Mouse (Mus musculus): ENCODE results near the gene Gm19684. TPM values are rescaled to one million over a fixed set of nuclear protein-coding genes. Genes with fewer than 3 reads are reported as not detected.
"Not testable (repeated sequence)": the region's sequence is repeated elsewhere in the genome, so short reads cannot be mapped to it uniquely, and the experiment has no call there.

Gm19684 gene
- polyA plus RNA-seq, 1 experiment = not detected

GRCm38 (mm10) chr17:36169753-36170152 lies 48.3 kb downstream of the Gm19684 start:
- Histone ChIP-seq H3K36me3 (ENCODE audit: control insufficient read depth, insufficient read depth, low read length) (no peaks in the 10 kb centered on the region), H3K27me3 (ENCODE audit: control insufficient read depth, insufficient read depth, low read length) (no peaks in the 10 kb centered on the region; the same call in 1 of the 2 replicates), H3K4me1 (ENCODE audit: control insufficient read depth, insufficient read depth, low read length) (peaks cover 3% of the 10 kb centered on the region; the same call in 1 of the 2 replicates), H3K27ac (ENCODE audit: control insufficient read depth, insufficient read depth, low read depth, low read length) (no peak overlapping the region), H3K4me3 (ENCODE audit: control insufficient read depth, low read depth, low read length) (no peak overlapping the region)
- TF ChIP-seq POLR2A (IDR thresholded peaks at IDR 0.05; ENCODE audit: control insufficient read depth, low read depth, low read length) = no peak
- TF ChIP-seq CTCF (IDR thresholded peaks at IDR 0.05; ENCODE audit: control insufficient read depth, insufficient read depth, insufficient replicate concordance, low read depth, low read length) = no peak

- no peak overlapping the region for H3K27ac ChIP-seq (ENCODE audit: control insufficient read depth, insufficient read depth, low read depth, low read length)
- H3K27me3 ChIP-seq (ENCODE audit: control insufficient read depth, insufficient read depth, low read length) = no peaks in the 10 kb centered on the region; the same call in 1 of the 2 replicates
- H3K36me3 ChIP-seq (ENCODE audit: control insufficient read depth, insufficient read depth, low read length) = no peaks in the 10 kb centered on the region
- no peak overlapping the region for H3K4me3 ChIP-seq (ENCODE audit: control insufficient read depth, low read depth, low read length)
- peaks cover 3% of the 10 kb centered on the region; the same call in 1 of the 2 replicates for H3K4me1 ChIP-seq (ENCODE audit: control insufficient read depth, insufficient read depth, low read length)
- TF ChIP-seq CTCF (IDR thresholded peaks at IDR 0.05; ENCODE audit: control insufficient read depth, insufficient read depth, insufficient replicate concordance, low read depth, low read length) = no peak
These were observed 48.9 kb downstream of the Gm19684 start for GRCm38 (mm10) chr17:36170287-36170814.

- H3K27ac ChIP-seq (ENCODE audit: control insufficient read depth, insufficient read depth, low read depth, low read length); H3K4me1 ChIP-seq (ENCODE audit: control insufficient read depth, insufficient read depth, low read length); H3K27me3 ChIP-seq (ENCODE audit: control insufficient read depth, insufficient read depth, low read length); H3K4me3 ChIP-seq (ENCODE audit: control insufficient read depth, low read depth, low read length); H3K36me3 ChIP-seq (ENCODE audit: control insufficient read depth, insufficient read depth, low read length): not testable (repeated sequence)
These were observed 54.7 kb downstream of the Gm19684 start for GRCm38 (mm10) chr17:36176132-36176531.

GRCm38 (mm10) chr17:36178938-36179337 lies 57.5 kb downstream of the Gm19684 start:
- H3K27ac ChIP-seq (ENCODE audit: control insufficient read depth, insufficient read depth, low read depth, low read length); H3K4me1 ChIP-seq (ENCODE audit: control insufficient read depth, insufficient read depth, low read length); H3K36me3 ChIP-seq (ENCODE audit: control insufficient read depth, insufficient read depth, low read length); H3K27me3 ChIP-seq (ENCODE audit: control insufficient read depth, insufficient read depth, low read length): not testable (repeated sequence)
- H3K4me3 ChIP-seq (ENCODE audit: control insufficient read depth, low read depth, low read length) = peak overlapping the region; percentile 5; the same call in 1 of the 2 replicates

Other genes with a start within 250 kb of the Gm19684 start
- gene Dhx16, start 241.9 kb upstream of the Gm19684 start, polyA plus RNA-seq (2012; rRNA removed) = 81.3 and 89.0 TPM in 2 replicates
- 144 and 172 TPM in 2 replicates for gene 2310061I04Rik, start 224.2 kb upstream of the Gm19684 start, polyA plus RNA-seq (2012; rRNA removed)
- 158 and 171 TPM in 2 replicates for gene Atat1, start 211.6 kb upstream of the Gm19684 start, polyA plus RNA-seq (2012; rRNA removed)
- gene Mrps18b, start 205.3 kb upstream of the Gm19684 start, polyA plus RNA-seq (2012; rRNA removed) = 81.8 and 83.3 TPM in 2 replicates
- 100 and 104 TPM in 2 replicates for gene Ppp1r10, start 205.2 kb upstream of the Gm19684 start, polyA plus RNA-seq (2012; rRNA removed)
- 122 and 129 TPM in 2 replicates for gene Abcf1, start 151.9 kb upstream of the Gm19684 start, polyA plus RNA-seq (2012; rRNA removed)
- gene Gnl1, start 141.8 kb upstream of the Gm19684 start, polyA plus RNA-seq (2012; rRNA removed) = 109 and 114 TPM in 2 replicates
- 35.7 and 38.2 TPM in 2 replicates for gene Prr3, start 141.4 kb upstream of the Gm19684 start, polyA plus RNA-seq (2012; rRNA removed)
- 0.07 and 0.17 TPM in 2 replicates for gene H2-T24, start 101.1 kb upstream of the Gm19684 start, polyA plus RNA-seq (2012; rRNA removed)
- 2.8 and 4.7 TPM in 2 replicates for gene H2-T23, start 88.8 kb upstream of the Gm19684 start, polyA plus RNA-seq (2012; rRNA removed)
- gene H2-T22, start 78.9 kb upstream of the Gm19684 start, polyA plus RNA-seq (2012; rRNA removed) = 1.6 and 2.1 TPM in 2 replicates
- gene Gm6034, start 78.7 kb upstream of the Gm19684 start, polyA plus RNA-seq (2012; rRNA removed) = not detected in 2 replicates
- 0.22 and 0.29 TPM in 2 replicates for gene Gm11127, start 63.3 kb upstream of the Gm19684 start, polyA plus RNA-seq (2012; rRNA removed)
- gene Gm7030, start 7.7 kb downstream of the Gm19684 start, polyA plus RNA-seq (2012; rRNA removed) = not detected in 2 replicates
- 0.21 TPM in 1 of 2 replicates, not detected in the other for gene Gm8909, start 46.9 kb downstream of the Gm19684 start, polyA plus RNA-seq (2012; rRNA removed)
- 0.05 TPM in 1 of 2 replicates, not detected in the other for gene H2-T3, start 68.6 kb downstream of the Gm19684 start, polyA plus RNA-seq (2012; rRNA removed)
- gene Rpp21, start 136.4 kb downstream of the Gm19684 start, polyA plus RNA-seq (2012; rRNA removed) = 82.5 and 90.8 TPM in 2 replicates
- 44.3 and 45.4 TPM in 2 replicates for gene Trim39, start 150.6 kb downstream of the Gm19684 start, polyA plus RNA-seq (2012; rRNA removed)
- 0.12 TPM in 1 of 2 replicates, not detected in the other for gene H2-M10.2, start 164.8 kb downstream of the Gm19684 start, polyA plus RNA-seq (2012; rRNA removed)
- gene H2-M10.1, start 204.5 kb downstream of the Gm19684 start, polyA plus RNA-seq (2012; rRNA removed) = not detected in 2 replicates
- 0.12 and 0.16 TPM in 2 replicates for gene H2-M10.3, start 246.7 kb downstream of the Gm19684 start, polyA plus RNA-seq (2012; rRNA removed)

All from testis, adult 2 months (tissue).